Mouse (Mus musculus) forebrain, embryonic 11.5 days (tissue): ENCODE results near the gene Vipr1. TPM values are rescaled to one million over a fixed set of nuclear protein-coding genes. Genes with fewer than 3 reads are reported as not detected.
A peak's percentile ranks its signal among the peaks of the same experiment; 100 is the strongest.
"Not testable (repeated sequence)": the region's sequence is repeated elsewhere in the genome, so short reads cannot be mapped to it uniquely, and the experiment has no call there.

Experiments
- ATAC-seq: fragments of 200-750 bp; cut with Nextera tagmentation; replicated peaks from 2 replicates; pipeline ENCODE4 v1.8.0; 2017; ENCODE audit warnings: moderate TSS enrichment; ENCODE audit not compliant: low FRiP score
- DNase-seq: peaks from one replicate; pipeline ENCODE4 v3.0.0-alpha.2; 2017; ENCODE audit warnings: low spot score
- H3K27ac ChIP-seq: fragments of 300-500 bp; sonication (generic); 2 replicates; pipeline ENCODE4 v1.5.1; 2014; ENCODE audit warnings: low read depth, low read length
- H3K27me3 ChIP-seq: fragments of 300-500 bp; sonication (generic); 2 replicates; pipeline ENCODE4 v1.6.1; 2014; ENCODE audit warnings: mild to moderate bottlenecking, low read length, mixed read lengths; ENCODE audit not compliant: control insufficient read depth, insufficient read depth
- H3K36me3 ChIP-seq: fragments of 300-500 bp; sonication (generic); 2 replicates; pipeline ENCODE4 v1.6.1; 2014; ENCODE audit warnings: mild to moderate bottlenecking, low read length, moderate library complexity, mixed read lengths; ENCODE audit not compliant: control insufficient read depth, insufficient read depth
- H3K4me1 ChIP-seq: fragments of 300-500 bp; sonication (generic); replicated peaks from 2 replicates; pipeline ENCODE4 v1.6.1; 2014; ENCODE audit warnings: low read length, mixed read lengths; ENCODE audit not compliant: control insufficient read depth, insufficient read depth
- H3K4me2 ChIP-seq: fragments of 300-500 bp; sonication (generic); 2 replicates; pipeline ENCODE4 v1.6.1; 2014; ENCODE audit warnings: low read depth, mild to moderate bottlenecking, low read length, moderate library complexity, mixed read lengths; ENCODE audit not compliant: severe bottlenecking
- H3K4me3 ChIP-seq: fragments of 300-500 bp; sonication (generic); 2 replicates; pipeline ENCODE4 v1.5.1; 2014; ENCODE audit warnings: low read depth, low read length
- H3K9ac ChIP-seq: fragments of 300-500 bp; sonication (generic); 2 replicates; pipeline ENCODE4 v1.6.1; 2014; ENCODE audit warnings: low read length
- H3K9me3 ChIP-seq: fragments of 300-500 bp; sonication (generic); 2 replicates; pipeline ENCODE4 v1.6.1; 2016; ENCODE audit warnings: low read length, mixed read lengths; ENCODE audit not compliant: control insufficient read depth
- WGBS: fragments of 180-500 bp; shearing (Covaris S2); extraction: QIAGEN DNeasy Blood & Tissue Kit; methylation state at CpG from one replicate; pipeline ENCODE4 v1.1.7; 2014; 5-methylcytosine and 5-hydroxymethylcytosine counted together
- polyA plus RNA-seq: library from polyadenylated mRNA; unstranded; fragments of >200 nt; fragmentation: Nextera tagmentation; extraction: Ambion mirVana; gene quantifications from 2 replicates; pipeline ENCODE4 v1.2.1, GENCODE M21; 2014

Gene Vipr1
- 0.59 and 0.76 TPM in 2 replicates for polyA plus RNA-seq

- Histone ChIP-seq H3K36me3 (no peaks in the 10 kb centered on the region), H3K4me2 (peak within 1 kb of the TSS; percentile 81), H3K4me1 (peaks cover 8% of the 10 kb centered on the region), H3K27ac (no peak within 1 kb of the TSS), H3K4me3 (peak within 1 kb of the TSS; percentile 44), H3K9me3 (no peaks in the 10 kb centered on the region), H3K9ac (peak within 1 kb of the TSS; percentile 60), H3K27me3 (peaks cover 40% of the 10 kb centered on the region)
- peak; percentile 89 for ATAC-seq
- DNase-seq, result peak; percentile 88
- under 1% methylated on average over 79 of the region's 79 CpGs for WGBS
Measured at GRCm38 (mm10) chr9:121642401-121643181, at the start of gene Vipr1. Gene Vipr1, plus strand, starts transcription at chr9:121642716.

GRCm38 (mm10) chr9:121592948-121593550 is 49.5 kb upstream of the Vipr1 start:
- no peaks in the 10 kb centered on the region for H3K4me1 ChIP-seq
- H3K36me3 ChIP-seq, result no peaks in the 10 kb centered on the region
- H3K4me2 ChIP-seq, result no peak overlapping the region
- DNase-seq (no peak), ATAC-seq (no peak)
- WGBS, result 78% methylated on average over 13 of the region's 13 CpGs
- H3K27ac ChIP-seq, result no peak overlapping the region
- H3K4me3 ChIP-seq, result no peak overlapping the region
- H3K27me3 ChIP-seq, result no peaks in the 10 kb centered on the region
- no peak overlapping the region for H3K9ac ChIP-seq
- no peaks in the 10 kb centered on the region; the same call in 1 of the 2 replicates for H3K9me3 ChIP-seq

DNA sequence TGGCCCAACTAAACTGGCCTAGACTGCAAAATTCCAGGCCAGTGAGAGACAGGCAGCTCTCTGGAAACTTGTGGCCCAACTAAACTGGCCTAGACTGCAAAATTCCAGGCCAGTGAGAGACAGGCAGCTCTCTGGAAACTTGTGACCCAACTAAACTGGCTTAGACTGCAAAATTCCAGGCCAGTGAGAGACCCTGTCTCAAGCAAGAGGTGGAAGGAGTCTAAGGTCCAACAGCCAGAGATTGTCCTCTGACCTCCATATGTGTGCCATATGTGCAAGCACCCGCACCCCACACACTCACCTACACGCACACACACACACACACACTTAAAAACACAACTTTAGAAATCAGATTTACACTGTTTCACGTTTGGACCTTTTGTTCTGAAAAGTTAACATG is 48.7 kb upstream of the Vipr1 start:
- H3K36me3 ChIP-seq, H3K4me3 ChIP-seq, H3K27ac ChIP-seq, H3K9ac ChIP-seq, H3K9me3 ChIP-seq, DNase-seq, ATAC-seq, H3K4me1 ChIP-seq, H3K4me2 ChIP-seq, H3K27me3 ChIP-seq: not testable (repeated sequence)
- 74% methylated on average over 3 of the region's 3 CpGs for WGBS

- Histone ChIP-seq H3K27me3 (no peaks in the 10 kb centered on the region), H3K4me1 (no peaks in the 10 kb centered on the region), H3K27ac (no peak overlapping the region), H3K4me2 (no peak overlapping the region), H3K36me3 (no peaks in the 10 kb centered on the region), H3K9me3 (no peaks in the 10 kb centered on the region), H3K9ac (no peak overlapping the region), H3K4me3 (no peak overlapping the region)
- no peak for DNase-seq
- WGBS, result 85% methylated on average over 4 of the region's 4 CpGs
- no peak for ATAC-seq
Measured at GRCm38 (mm10) chr9:121594771-121595170, 47.7 kb upstream of the Vipr1 start.

GRCm38 (mm10) chr9:121598106-121598505 is 44.4 kb upstream of the Vipr1 start:
- Histone ChIP-seq H3K27ac (no peak overlapping the region), H3K9me3 (no peaks in the 10 kb centered on the region), H3K4me3 (no peak overlapping the region), H3K27me3 (no peaks in the 10 kb centered on the region), H3K36me3 (no peaks in the 10 kb centered on the region), H3K4me2 (no peak overlapping the region), H3K9ac (no peak overlapping the region), H3K4me1 (no peaks in the 10 kb centered on the region)
- WGBS, result 82% methylated on average over 2 of the region's 2 CpGs
- ATAC-seq (no peak), DNase-seq (no peak)

DNA sequence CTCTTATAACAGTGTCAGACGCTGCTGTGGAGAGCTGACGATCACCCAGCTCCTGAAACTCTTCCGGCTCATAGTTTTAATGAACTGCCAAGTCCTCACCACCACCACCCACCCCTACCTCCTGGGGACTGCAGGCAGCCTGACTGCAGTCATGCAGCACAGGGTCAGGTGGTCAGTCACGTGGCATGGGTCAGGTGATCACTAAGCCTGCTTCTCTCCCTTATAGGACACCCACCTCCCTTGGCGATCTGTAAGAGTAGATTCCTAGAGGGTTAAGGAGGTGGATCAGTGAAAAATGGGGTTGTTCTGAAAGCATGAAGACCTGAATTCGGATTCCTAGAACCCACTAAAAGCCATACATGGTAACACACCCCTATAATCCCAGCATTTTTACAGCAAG is 43.0 kb upstream of the Vipr1 start:
- ATAC-seq (no peak), DNase-seq (no peak)
- no peaks in the 10 kb centered on the region for H3K36me3 ChIP-seq
- no peaks in the 10 kb centered on the region for H3K4me1 ChIP-seq
- no peak overlapping the region for H3K4me2 ChIP-seq
- no peaks in the 10 kb centered on the region for H3K27me3 ChIP-seq
- no peak overlapping the region for H3K9ac ChIP-seq
- WGBS, result 80% methylated on average over 6 of the region's 6 CpGs
- H3K9me3 ChIP-seq, result no peaks in the 10 kb centered on the region
- no peak overlapping the region for H3K4me3 ChIP-seq
- H3K27ac ChIP-seq, result no peak overlapping the region

DNA sequence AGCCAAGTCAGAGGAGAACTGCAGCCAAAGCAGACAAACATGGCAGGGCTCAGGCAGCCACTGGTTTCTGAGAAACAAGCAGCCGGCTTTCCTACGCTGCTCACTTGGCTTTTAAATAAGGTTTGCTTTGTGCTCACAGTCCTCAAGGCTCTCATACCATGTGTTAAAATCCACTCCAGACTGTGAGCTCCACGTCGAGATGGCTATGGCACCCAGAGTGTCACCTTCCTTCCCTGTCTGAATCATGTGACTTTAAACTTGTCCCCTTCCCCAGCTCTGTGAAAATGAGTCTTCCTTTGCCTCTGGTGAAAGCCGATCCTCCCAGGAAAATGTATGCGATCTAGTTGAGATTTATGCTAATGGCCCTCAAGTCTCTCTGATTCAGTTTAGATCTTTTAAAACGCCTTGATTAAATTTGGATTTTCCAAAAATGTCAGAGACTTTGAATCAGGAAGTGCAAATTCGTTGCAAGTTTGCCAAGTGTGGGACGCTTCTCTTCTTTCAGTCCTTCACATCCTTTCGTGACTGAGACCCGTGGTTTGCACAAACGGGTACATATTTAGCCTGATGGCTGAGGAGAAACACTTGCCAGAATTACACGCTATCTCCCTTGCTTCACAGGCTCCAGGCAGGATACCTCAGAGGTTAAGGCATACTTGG is 42.2 kb upstream of the Vipr1 start:
- ATAC-seq (no peak), DNase-seq (no peak)
- Histone ChIP-seq H3K4me1 (no peaks in the 10 kb centered on the region), H3K4me2 (no peak overlapping the region), H3K9me3 (no peaks in the 10 kb centered on the region), H3K27me3 (no peaks in the 10 kb centered on the region), H3K27ac (no peak overlapping the region), H3K9ac (no peak overlapping the region), H3K36me3 (no peaks in the 10 kb centered on the region), H3K4me3 (no peak overlapping the region)
- WGBS, result 70% methylated on average over 13 of the region's 13 CpGs

- H3K27me3 ChIP-seq, result no peaks in the 10 kb centered on the region
- H3K4me3 ChIP-seq, result no peak overlapping the region
- H3K4me2 ChIP-seq, result no peak overlapping the region
- no peak for ATAC-seq
- H3K9me3 ChIP-seq, result no peaks in the 10 kb centered on the region
- DNase-seq, result peak; percentile 53
- no peaks in the 10 kb centered on the region for H3K36me3 ChIP-seq
- no peak overlapping the region for H3K27ac ChIP-seq
- WGBS, result 41% methylated on average over 6 of the region's 6 CpGs
- no peaks in the 10 kb centered on the region for H3K4me1 ChIP-seq
- H3K9ac ChIP-seq, result no peak overlapping the region
Measured at GRCm38 (mm10) chr9:121600861-121601427, 41.6 kb upstream of the Vipr1 start.
